Mouse (Mus musculus) embryonic facial prominence, embryonic 15.5 days (tissue): ENCODE measurements at regions not wholly inside any gene's neighbourhood (a gene's known extent, or its start where the extent isn't known, plus 50 kb on each side); places are given as distances from the start of the nearest gene placed in this dataset.

Experiments
- ATAC-seq: fragments of 200-750 bp; cut with Nextera tagmentation; 2 replicates; pipeline ENCODE4 v1.8.0; 2017; ENCODE audit warnings: low read depth, moderate TSS enrichment; ENCODE audit not compliant: insufficient number of reproducible peaks, low FRiP score, low TSS enrichment
- H3K27ac ChIP-seq: fragments of 300-500 bp; sonication (generic); replicated peaks from 2 replicates; pipeline ENCODE4 v1.5.1; 2015; ENCODE audit warnings: mild to moderate bottlenecking, inconsistent platforms
- H3K27me3 ChIP-seq: fragments of 300-500 bp; sonication (generic); 2 replicates; pipeline ENCODE4 v1.6.1; 2015; ENCODE audit warnings: inconsistent platforms
- H3K36me3 ChIP-seq: fragments of 300-500 bp; sonication (generic); 2 replicates; pipeline ENCODE4 v1.6.1; 2015; ENCODE audit warnings: mild to moderate bottlenecking, inconsistent platforms
- H3K4me1 ChIP-seq: fragments of 300-500 bp; sonication (generic); 2 replicates; pipeline ENCODE4 v1.6.1; 2015; ENCODE audit warnings: inconsistent platforms
- H3K4me2 ChIP-seq: fragments of 300-500 bp; sonication (generic); replicated peaks from 2 replicates; pipeline ENCODE4 v1.6.1; 2015; ENCODE audit warnings: mild to moderate bottlenecking, inconsistent platforms
- H3K4me3 ChIP-seq: fragments of 300-500 bp; sonication (generic); replicated peaks from 2 replicates; pipeline ENCODE4 v1.5.1; 2015; ENCODE audit warnings: mild to moderate bottlenecking, inconsistent platforms
- H3K9ac ChIP-seq: fragments of 300-500 bp; sonication (generic); 2 replicates; pipeline ENCODE4 v1.6.1; 2015; ENCODE audit warnings: inconsistent platforms
- H3K9me3 ChIP-seq: fragments of 300-500 bp; sonication (generic); replicated peaks from 2 replicates; pipeline ENCODE4 v1.6.1; 2016; ENCODE audit warnings: inconsistent platforms
- WGBS: fragments of 180-500 bp; shearing (Covaris S2); methylation state at CpG from one replicate; pipeline ENCODE4 v1.1.7; 2015; 5-methylcytosine and 5-hydroxymethylcytosine counted together

DNA sequence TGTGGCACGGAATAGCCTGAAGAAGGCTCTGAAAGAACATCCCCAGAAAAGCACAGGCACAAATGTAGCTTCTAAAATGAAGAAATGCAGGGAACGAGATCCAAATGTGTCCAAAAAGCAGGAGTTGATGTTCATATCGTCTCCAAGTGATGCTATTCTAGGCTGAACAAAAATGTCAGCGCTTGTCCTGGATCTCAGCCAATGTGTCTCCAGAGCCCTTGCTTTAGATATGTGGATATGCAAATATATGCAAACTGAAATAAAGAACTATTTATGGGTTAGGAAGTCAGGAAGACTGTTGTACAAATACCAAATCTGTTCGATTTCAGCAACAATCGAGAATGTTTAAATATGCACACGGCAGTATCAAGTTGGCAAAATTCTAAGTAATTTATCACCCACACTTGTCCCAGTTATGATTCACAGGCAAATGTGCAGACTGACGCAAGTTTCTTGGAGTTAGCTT is 320.4 kb downstream of the Synb start:
- ATAC-seq = no peak
- H3K9me3 ChIP-seq = no peaks in the 10 kb centered on the region
- 59% methylated on average over 8 of the region's 8 CpGs for WGBS
- no peak overlapping the region for H3K27ac ChIP-seq
- no peak overlapping the region for H3K4me2 ChIP-seq
- H3K27me3 ChIP-seq = no peaks in the 10 kb centered on the region
- no peak overlapping the region for H3K9ac ChIP-seq
- H3K4me1 ChIP-seq = no peaks in the 10 kb centered on the region; the same call in 1 of the 2 replicates
- no peaks in the 10 kb centered on the region for H3K36me3 ChIP-seq
- H3K4me3 ChIP-seq = no peak overlapping the region

- Histone ChIP-seq H3K4me1 (no peaks in the 10 kb centered on the region), H3K9me3 (no peaks in the 10 kb centered on the region), H3K36me3 (no peaks in the 10 kb centered on the region), H3K9ac (no peak overlapping the region), H3K27me3 (no peaks in the 10 kb centered on the region), H3K4me3 (no peak overlapping the region), H3K4me2 (no peak overlapping the region), H3K27ac (no peak overlapping the region)
- no peak for ATAC-seq
- WGBS = 0% methylated on average over 1 of the region's 1 CpGs
Measured at GRCm38 (mm10) chr14:68966758-68967157, 327.3 kb downstream of the Synb start.

GRCm38 (mm10) chr14:68954577-68955460 is 339.3 kb downstream of the Synb start:
- Histone ChIP-seq H3K4me1 (no peaks in the 10 kb centered on the region), H3K4me2 (no peak overlapping the region), H3K27me3 (no peaks in the 10 kb centered on the region), H3K27ac (no peak overlapping the region), H3K9me3 (no peaks in the 10 kb centered on the region), H3K36me3 (no peaks in the 10 kb centered on the region), H3K4me3 (no peak overlapping the region), H3K9ac (no peak overlapping the region)
- WGBS = 61% methylated on average over 9 of the region's 9 CpGs
- no peak for ATAC-seq

DNA sequence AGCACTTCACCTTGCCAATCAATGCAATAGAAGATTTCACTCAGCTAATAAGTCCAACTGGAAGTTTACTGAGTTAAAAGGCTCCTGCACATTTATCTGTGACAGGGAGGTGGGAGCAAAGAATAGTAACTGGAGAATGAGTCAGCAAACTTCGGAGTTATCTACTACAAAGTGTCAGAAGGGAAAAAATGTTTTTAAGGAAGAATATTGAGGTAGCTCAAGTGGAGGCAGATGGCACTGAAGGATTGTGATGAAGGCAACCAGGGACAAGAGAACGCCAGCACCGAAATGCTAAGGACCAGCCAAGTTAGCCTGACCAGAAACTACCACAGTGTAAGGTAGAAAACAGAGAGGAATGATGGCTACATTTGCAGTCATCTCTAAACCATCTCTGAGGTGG is 348.2 kb downstream of the Synb start:
- 79% methylated on average over 3 of the region's 3 CpGs for WGBS
- no peak overlapping the region for H3K4me2 ChIP-seq
- H3K4me3 ChIP-seq = no peak overlapping the region
- no peak for ATAC-seq
- H3K9me3 ChIP-seq = no peaks in the 10 kb centered on the region
- H3K4me1 ChIP-seq = no peaks in the 10 kb centered on the region
- no peak overlapping the region for H3K9ac ChIP-seq
- H3K27me3 ChIP-seq = no peaks in the 10 kb centered on the region
- no peak overlapping the region for H3K27ac ChIP-seq
- no peaks in the 10 kb centered on the region for H3K36me3 ChIP-seq

DNA sequence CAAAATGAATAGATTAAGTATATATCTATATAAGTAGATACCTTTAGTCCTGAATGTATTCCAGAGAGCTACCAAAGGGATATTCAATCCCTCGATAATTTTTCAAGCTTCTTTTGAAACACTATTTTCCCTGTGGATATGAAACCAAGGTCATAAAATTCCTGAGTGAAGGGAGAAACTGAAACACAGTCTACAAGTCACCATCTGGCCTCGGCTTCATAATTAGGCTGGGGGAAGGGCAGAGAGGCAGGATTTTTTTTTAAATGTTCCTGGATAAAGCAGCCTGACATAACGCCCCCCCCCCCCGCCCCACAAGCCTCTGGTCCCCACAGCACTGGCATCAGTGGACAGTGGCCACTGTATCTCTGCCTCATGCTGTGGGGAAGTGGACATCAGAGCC is 348.7 kb downstream of the Synb start:
- Histone ChIP-seq H3K27ac (no peak overlapping the region), H3K27me3 (no peaks in the 10 kb centered on the region), H3K4me3 (no peak overlapping the region), H3K4me2 (no peak overlapping the region), H3K9ac (no peak overlapping the region), H3K9me3 (no peaks in the 10 kb centered on the region), H3K36me3 (no peaks in the 10 kb centered on the region), H3K4me1 (no peaks in the 10 kb centered on the region)
- no peak for ATAC-seq
- 22% methylated on average over 4 of the region's 4 CpGs for WGBS

- H3K9me3 ChIP-seq = no peaks in the 10 kb centered on the region
- no peak overlapping the region for H3K4me2 ChIP-seq
- H3K4me1 ChIP-seq = no peaks in the 10 kb centered on the region
- no peak for ATAC-seq
- WGBS = 77% methylated on average over 2 of the region's 2 CpGs
- no peak overlapping the region for H3K9ac ChIP-seq
- H3K27me3 ChIP-seq = no peaks in the 10 kb centered on the region
- H3K27ac ChIP-seq = no peak overlapping the region
- H3K4me3 ChIP-seq = no peak overlapping the region
- no peaks in the 10 kb centered on the region for H3K36me3 ChIP-seq
Measured at GRCm38 (mm10) chr14:68941759-68942158, 352.3 kb downstream of the Synb start.

GRCm38 (mm10) chr14:68941132-68941690 is 352.9 kb downstream of the Synb start:
- H3K36me3 ChIP-seq = no peaks in the 10 kb centered on the region
- H3K27me3 ChIP-seq = no peaks in the 10 kb centered on the region
- no peak overlapping the region for H3K27ac ChIP-seq
- no peaks in the 10 kb centered on the region for H3K4me1 ChIP-seq
- H3K4me3 ChIP-seq = no peak overlapping the region
- H3K9ac ChIP-seq = no peak overlapping the region
- WGBS = 51% methylated on average over 7 of the region's 7 CpGs
- no peaks in the 10 kb centered on the region for H3K9me3 ChIP-seq
- H3K4me2 ChIP-seq = no peak overlapping the region
- ATAC-seq = no peak

DNA sequence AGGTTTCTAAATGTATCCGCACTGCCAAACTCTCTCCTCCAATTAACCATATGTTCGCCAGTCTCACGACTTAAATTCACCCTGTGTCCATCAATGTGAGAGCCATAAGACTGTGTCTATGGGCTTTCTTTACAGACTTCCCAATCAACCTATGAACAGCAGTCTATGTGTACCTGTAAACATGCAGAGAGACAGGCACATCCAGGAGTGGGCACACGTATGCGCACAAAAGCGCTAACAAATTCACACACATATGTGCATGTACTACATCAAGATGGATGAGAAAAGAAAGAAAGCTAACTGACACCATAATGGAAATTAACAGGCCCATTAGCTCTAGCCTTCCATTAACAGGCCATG is 358.8 kb downstream of the Synb start:
- Histone ChIP-seq H3K9ac (no peak overlapping the region), H3K4me1 (peaks cover 18% of the 10 kb centered on the region), H3K36me3 (no peaks in the 10 kb centered on the region), H3K4me3 (peak overlapping the region; percentile 16; the same call in 1 of the 2 replicates), H3K9me3 (no peaks in the 10 kb centered on the region), H3K27me3 (no peaks in the 10 kb centered on the region), H3K4me2 (peak overlapping the region; percentile 36; the same call in 1 of the 2 replicates), H3K27ac (no peak overlapping the region)
- ATAC-seq = peak; percentile 11; the same call in 1 of the 2 replicates
- 49% methylated on average over 6 of the region's 6 CpGs for WGBS

GRCm38 (mm10) chr14:68934611-68935302 is 359.3 kb downstream of the Synb start:
- peak overlapping the region; percentile 36 for H3K4me2 ChIP-seq
- no peaks in the 10 kb centered on the region for H3K9me3 ChIP-seq
- peak; percentile 67; the same call in 1 of the 2 replicates for ATAC-seq
- no peaks in the 10 kb centered on the region for H3K27me3 ChIP-seq
- H3K27ac ChIP-seq = peak overlapping the region; percentile 71
- peaks cover 18% of the 10 kb centered on the region for H3K4me1 ChIP-seq
- no peaks in the 10 kb centered on the region for H3K36me3 ChIP-seq
- no peak overlapping the region for H3K9ac ChIP-seq
- WGBS = 10% methylated on average over 12 of the region's 12 CpGs
- peak overlapping the region; percentile 16; the same call in 1 of the 2 replicates for H3K4me3 ChIP-seq

- 52% methylated on average over 4 of the region's 4 CpGs for WGBS
Measured at GRCm38 (mm10) chr14:68927814-68928213, 366.3 kb downstream of the Synb start.

GRCm38 (mm10) chr14:68923054-68923453 is 371.0 kb downstream of the Synb start:
- peaks cover 11% of the 10 kb centered on the region for H3K4me1 ChIP-seq
- H3K27me3 ChIP-seq = no peaks in the 10 kb centered on the region
- no peak overlapping the region for H3K27ac ChIP-seq
- H3K36me3 ChIP-seq = no peaks in the 10 kb centered on the region
- H3K4me2 ChIP-seq = no peak overlapping the region
- H3K9ac ChIP-seq = no peak overlapping the region
- 0% methylated on average over 2 of the region's 2 CpGs for WGBS
- ATAC-seq = peak; percentile 84
- H3K9me3 ChIP-seq = no peaks in the 10 kb centered on the region
- no peak overlapping the region for H3K4me3 ChIP-seq

More at GRCm38 (mm10) chr14:68927814-68928213, 366.3 kb downstream of the Synb start:
- H3K36me3 ChIP-seq = no peaks in the 10 kb centered on the region
- no peaks in the 10 kb centered on the region for H3K9me3 ChIP-seq
- ATAC-seq = no peak
- no peak overlapping the region for H3K27ac ChIP-seq
- H3K4me3 ChIP-seq = no peak overlapping the region
- H3K27me3 ChIP-seq = no peaks in the 10 kb centered on the region
- H3K4me2 ChIP-seq = no peak overlapping the region
- no peak overlapping the region for H3K9ac ChIP-seq
- H3K4me1 ChIP-seq = peaks cover 6% of the 10 kb centered on the region; the same call in 1 of the 2 replicates
